ENCODE assay signal across 1 mouse cellular context in genomic region chr10:88390096-88390790, GRCm38 (mm10).
A peak's percentile ranks its signal among the peaks of the same experiment; 100 is the strongest.
TF ChIP-seq lines count a peak whose summit lies in the region.

No protein-coding gene starts in this region.

TF ChIP-seq in MEL, 35 proteins besides CTCF, POLR2A, EP300 and RAD21 (continued from another document):
- 0 out of 2 replicates have a peak, but pooled peaks have one; percentile 4 for TF ChIP-seq TCF12 (IDR thresholded peaks at IDR 0.05; ENCODE audit: low read depth, low read length)
- TF ChIP-seq POLR2AphosphoS5 (IDR thresholded peaks at IDR 0.05; ENCODE audit: borderline replicate concordance, low read depth, low read length): no peak
- peak; percentile 58 for TF ChIP-seq SIN3A (IDR thresholded peaks at IDR 0.05; ENCODE audit: low read length)
- TF ChIP-seq SMC3 (IDR thresholded peaks at IDR 0.05; ENCODE audit: low read depth, low read length): no peak
- TF ChIP-seq CHD2 (IDR thresholded peaks at IDR 0.05; ENCODE audit: low read length): no peak
- 0 out of 2 replicates have a peak, but pooled peaks have one; percentile 8 for TF ChIP-seq TBP (IDR thresholded peaks at IDR 0.05; ENCODE audit: low read depth, low read length)
- no peak for TF ChIP-seq CHD1 (IDR thresholded peaks at IDR 0.05; ENCODE audit: low read depth, low read length)
- TF ChIP-seq GATA1 (IDR thresholded peaks at IDR 0.05; ENCODE audit: low read depth, low read length): peak; percentile 76
- TF ChIP-seq ETS1 (IDR thresholded peaks at IDR 0.05; ENCODE audit: low read depth, low read length): peak; percentile 80
- no peak for TF ChIP-seq MXI1 (IDR thresholded peaks at IDR 0.05; ENCODE audit: low read depth, low read length)
